Mouse (Mus musculus) heart, postnatal 0 days (tissue): ENCODE measurements at regions not wholly inside any gene's neighbourhood (a gene's known extent, or its start where the extent isn't known, plus 50 kb on each side); places are given as distances from the start of the nearest gene placed in this dataset.

Experiments used
- CTCF ChIP-seq: IDR thresholded peaks from 2 replicates; pipeline ENCODE4 v1.5.1; 2016; ENCODE audit warnings: antibody characterized with exemption, control low read depth, low read depth
- EP300 ChIP-seq: IDR thresholded peaks from 2 replicates; pipeline ENCODE4 v1.6.1; 2016; ENCODE audit warnings: antibody characterized with exemption, low read depth

GRCm38 (mm10) chr15:60096131-60096530 lies 79.7 kb upstream of the 4933412E24Rik start:
- no peak for TF ChIP-seq CTCF
- TF ChIP-seq EP300 = no peak
